Mouse (Mus musculus) CH12.LX (cell line): ENCODE results near the gene Aifm3.

Source experiments
- CTCF ChIP-seq, 2 experiments: IDR thresholded peaks in 1 of 2; conservative IDR thresholded peaks in 1 of 2; 2 replicates each; pipeline ENCODE4 v1.5.1; 2011 to 2012; ENCODE audit warnings: low read depth in 2 of 2, low read length in 2 of 2, improper control_type of control experiment in 1 of 2, inconsistent platforms in 1 of 2, mild to moderate bottlenecking in 1 of 2, moderate library complexity in 1 of 2
- E2F4 ChIP-seq: IDR thresholded peaks from 2 replicates; pipeline ENCODE4 v1.6.1; 2011; ENCODE audit warnings: low read depth, low read length, improper control_type of control experiment; ENCODE audit not compliant: insufficient replicate concordance
- EP300 ChIP-seq: IDR thresholded peaks from 2 replicates; pipeline ENCODE4 v1.6.1; 2011; ENCODE audit warnings: low read length, improper control_type of control experiment
- MAZ ChIP-seq: IDR thresholded peaks from 2 replicates; pipeline ENCODE4 v1.6.1; 2012; ENCODE audit warnings: low read depth, mild to moderate bottlenecking, inconsistent platforms, low read length, improper control_type of control experiment, moderate library complexity
- POLR2A ChIP-seq: IDR thresholded peaks from 2 replicates; pipeline ENCODE4 v1.6.1; 2011; ENCODE audit warnings: low read depth, mild to moderate bottlenecking, improper control_type of control experiment, low read length
- POLR2AphosphoS2 ChIP-seq: IDR thresholded peaks from 2 replicates; pipeline ENCODE4 v1.6.1; 2011; ENCODE audit warnings: low read depth, low read length, improper control_type of control experiment

DNA sequence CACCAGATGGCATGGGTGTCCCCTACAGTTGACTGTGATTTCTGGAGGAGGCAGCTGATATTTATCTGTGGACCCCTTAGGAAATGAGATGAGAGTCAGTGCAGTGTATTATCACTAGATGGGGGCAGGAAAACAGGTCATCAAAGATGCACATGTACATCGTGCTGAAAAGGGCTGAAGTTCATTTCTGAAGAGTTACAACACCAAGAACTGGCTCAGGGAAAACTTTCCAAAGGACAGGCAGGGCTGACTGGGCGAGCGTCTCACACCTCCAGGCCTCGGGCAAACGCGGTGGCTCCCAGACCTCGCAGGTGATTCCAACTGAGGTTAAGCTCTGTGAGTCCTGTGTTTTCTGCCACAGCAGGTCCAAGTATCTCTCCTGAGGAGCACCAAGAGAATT lies 63.4 kb downstream of the Aifm3 start:
- TF ChIP-seq POLR2A (no peak), CTCF (conservative IDR thresholded peaks at IDR 0.05 in 1 of 2, IDR thresholded peaks at IDR 0.05 in 1 of 2; ENCODE audit: low read depth in 2 of 2, low read length in 2 of 2) (no peak), MAZ (no peak), POLR2AphosphoS2 (no peak), EP300 (no peak), E2F4 (no peak)
